Mouse (Mus musculus) granulocyte monocyte progenitor cell, adult 5-6 weeks (primary cell): ENCODE results near the gene Cd84. TPM values are rescaled to one million over a fixed set of nuclear protein-coding genes. Genes with fewer than 3 reads are reported as not detected.
A peak's percentile ranks its signal among the peaks of the same experiment; 100 is the strongest.

Source experiments
- ATAC-seq: replicated peaks from 2 replicates; pipeline ENCODE4 v1.8.0; 2016; ENCODE audit warnings: mild to moderate bottlenecking, moderate TSS enrichment, inconsistent platforms; ENCODE audit not compliant: poor library complexity, severe bottlenecking
- total RNA-seq, 2 experiments: library from RNA; stranded (forward) in 1 of 2; stranded (reverse) in 1 of 2; fragments of 200-712, 200-1000 nt in 1 of 2; fragments of >200 nt in 1 of 2; fragmentation: Nextera tagmentation in 1 of 2; gene quantifications; 2 replicates each; pipeline ENCODE4 v1.2.3; 2014 to 2017

Cd84 gene
- total RNA-seq, 2 experiments from 2014 or later = 27.8 to 65.1 TPM

DNA sequence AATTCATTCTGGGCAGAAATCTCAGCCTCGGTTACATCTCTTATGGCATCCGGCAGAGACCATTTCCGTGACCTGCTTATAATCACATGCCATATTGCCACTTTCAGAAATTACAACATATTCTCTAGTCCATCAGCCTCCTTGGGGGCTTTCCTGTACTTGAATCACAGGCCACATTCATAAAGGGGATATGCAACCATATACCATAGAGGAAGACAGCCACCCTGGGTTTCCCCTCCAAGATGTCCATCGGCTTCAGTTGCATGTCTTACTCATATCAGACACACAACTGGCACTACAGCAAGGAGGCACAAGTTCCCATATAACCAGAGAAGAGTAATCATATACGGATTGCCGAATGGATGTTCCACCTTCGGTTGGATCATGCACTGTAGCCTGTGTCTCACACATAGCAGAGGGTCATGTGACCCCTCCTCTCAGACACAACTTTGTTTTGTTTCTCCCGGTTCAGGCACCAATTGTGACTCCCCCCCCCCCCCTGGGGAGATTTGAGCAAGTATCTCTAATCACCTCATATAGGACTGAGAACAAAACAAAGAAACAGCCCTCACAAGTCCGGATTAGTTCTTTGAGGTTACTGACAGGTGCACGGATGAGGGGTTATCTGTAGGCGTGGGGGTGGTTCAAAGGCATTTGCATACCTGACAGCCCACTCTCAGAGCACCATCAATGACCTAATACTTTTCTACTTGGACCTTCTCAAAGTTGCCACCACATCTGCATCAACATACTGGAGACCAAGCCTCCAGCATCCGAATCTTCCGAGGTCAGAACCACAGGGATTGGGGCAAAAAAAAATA, 76.4 kb downstream of the Cd84 start:
- peak; percentile 66 for ATAC-seq

DNA sequence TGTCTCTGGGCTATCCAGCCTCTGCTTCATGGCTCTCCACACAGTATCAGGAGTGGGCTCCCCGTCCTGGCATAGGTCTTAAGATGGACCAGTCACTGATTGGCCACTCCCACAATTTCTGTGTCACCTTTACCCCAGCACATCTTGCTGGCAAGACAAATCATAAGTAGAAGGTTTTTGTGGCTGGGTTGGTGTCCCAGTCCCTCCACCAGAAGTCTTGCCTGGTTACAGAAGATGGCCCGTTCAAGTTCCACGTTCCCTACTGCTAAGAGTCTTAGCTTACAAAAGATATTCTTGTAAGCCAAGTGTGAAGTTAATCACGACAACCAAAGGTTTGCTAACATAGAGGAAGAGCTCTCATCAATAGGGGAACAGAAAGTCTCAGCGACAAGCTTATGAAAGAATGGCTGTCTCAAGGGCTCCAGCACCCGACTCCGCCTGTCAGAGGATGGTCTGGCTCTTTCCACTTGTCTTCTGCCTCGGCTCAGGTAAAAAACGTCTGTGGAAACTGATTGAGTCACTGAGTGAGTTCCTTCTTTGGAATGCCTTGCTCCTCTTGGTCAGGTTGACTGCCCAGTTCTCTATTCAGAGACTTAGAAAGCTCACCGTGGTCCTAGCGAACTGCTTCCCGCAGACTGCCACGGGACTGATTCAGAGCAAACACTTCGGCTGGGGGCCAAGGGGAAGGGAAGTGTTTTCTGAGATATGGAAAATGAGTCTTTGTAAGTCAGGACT, 78.0 kb downstream of the Cd84 start, which contains the start of gene Slamf6:
Gene Slamf6, plus strand, starts transcription at position 211 of the 735 bp plus-strand sequence.
- peak; percentile 87 for ATAC-seq

DNA sequence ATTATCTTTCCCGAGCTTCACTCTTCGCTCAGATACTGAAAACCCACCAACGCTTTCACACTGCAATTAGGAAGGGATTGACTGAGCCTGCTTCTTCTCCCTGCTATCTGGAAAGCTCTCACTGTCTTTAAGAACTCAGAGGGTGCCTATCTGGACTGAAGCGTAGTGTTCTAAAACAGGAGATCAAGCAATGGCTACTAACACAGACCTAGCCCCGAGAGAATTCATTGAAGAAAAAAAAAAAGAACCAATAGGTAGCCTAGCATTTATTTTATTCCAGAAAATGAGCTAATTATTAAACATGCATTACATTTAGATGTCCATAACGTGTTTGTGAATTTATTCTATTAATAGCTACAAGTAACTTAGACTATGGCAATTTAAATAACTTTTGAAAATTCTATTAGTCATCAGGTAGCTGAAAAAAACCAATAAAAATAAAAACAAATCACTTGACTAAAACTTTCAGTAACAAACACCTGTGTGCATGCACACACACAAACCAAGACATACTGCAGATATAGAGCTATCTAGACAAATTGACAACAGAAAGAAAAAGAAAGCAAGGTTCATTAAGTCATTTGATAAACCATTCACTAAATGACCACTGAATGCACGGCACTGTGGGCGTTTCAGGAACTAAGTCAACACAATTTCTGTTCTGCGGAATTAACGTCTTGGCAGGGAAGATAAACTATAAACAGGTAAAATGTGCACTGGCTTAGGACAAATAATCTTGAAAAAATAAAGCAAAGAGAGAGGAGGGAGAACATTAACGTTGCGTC, 78.8 kb downstream of the Cd84 start:
- no peak for ATAC-seq

DNA sequence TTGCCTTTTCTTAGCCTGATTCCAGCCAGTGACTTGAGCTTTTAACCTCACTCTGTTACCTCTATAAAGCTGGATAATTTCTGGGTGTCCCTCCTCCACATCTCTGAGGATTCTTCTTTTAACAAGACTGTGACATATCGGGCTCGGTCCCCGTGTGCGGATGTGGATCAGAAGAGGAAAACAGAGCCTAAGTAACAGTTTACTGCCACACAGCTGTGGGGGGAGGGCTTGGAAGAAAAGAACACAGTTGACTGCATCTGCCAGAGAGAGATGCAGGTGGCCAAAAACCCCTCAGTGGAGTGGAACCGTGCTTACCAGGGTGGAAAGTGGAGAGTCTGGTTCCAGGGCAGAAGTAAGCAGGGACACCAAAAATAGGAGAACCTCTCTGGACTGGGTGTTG, 79.7 kb downstream of the Cd84 start:
- ATAC-seq = no peak

DNA sequence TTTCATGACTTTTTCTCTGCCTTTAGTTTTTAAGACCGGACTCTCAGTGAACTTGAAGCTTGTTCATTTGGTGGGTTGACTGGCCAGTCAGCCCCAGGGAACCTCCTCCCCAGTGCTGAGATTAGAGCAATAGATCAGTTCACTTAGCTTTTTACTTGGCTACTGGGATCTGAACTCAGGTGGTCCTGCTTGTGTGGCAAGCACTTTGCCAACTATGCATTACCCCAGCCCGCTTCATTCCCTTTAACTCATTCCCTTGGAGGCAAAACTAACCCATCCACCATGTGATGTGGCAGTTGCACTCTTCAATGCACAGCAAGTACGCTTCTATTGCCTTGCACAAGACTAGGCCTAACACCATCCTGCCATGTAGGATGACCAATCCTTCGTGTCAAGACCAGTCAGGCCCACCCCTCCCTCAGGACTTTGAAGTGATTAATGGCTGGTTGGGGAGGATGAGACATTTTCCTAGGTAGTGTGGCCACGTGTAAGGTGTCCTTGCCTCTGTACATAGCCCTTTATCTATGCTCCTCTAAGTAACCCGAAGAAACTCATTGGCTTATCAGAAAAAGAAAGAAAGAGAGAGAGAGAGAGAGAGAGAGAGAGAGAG, 80.5 kb downstream of the Cd84 start:
- ATAC-seq = no peak

DNA sequence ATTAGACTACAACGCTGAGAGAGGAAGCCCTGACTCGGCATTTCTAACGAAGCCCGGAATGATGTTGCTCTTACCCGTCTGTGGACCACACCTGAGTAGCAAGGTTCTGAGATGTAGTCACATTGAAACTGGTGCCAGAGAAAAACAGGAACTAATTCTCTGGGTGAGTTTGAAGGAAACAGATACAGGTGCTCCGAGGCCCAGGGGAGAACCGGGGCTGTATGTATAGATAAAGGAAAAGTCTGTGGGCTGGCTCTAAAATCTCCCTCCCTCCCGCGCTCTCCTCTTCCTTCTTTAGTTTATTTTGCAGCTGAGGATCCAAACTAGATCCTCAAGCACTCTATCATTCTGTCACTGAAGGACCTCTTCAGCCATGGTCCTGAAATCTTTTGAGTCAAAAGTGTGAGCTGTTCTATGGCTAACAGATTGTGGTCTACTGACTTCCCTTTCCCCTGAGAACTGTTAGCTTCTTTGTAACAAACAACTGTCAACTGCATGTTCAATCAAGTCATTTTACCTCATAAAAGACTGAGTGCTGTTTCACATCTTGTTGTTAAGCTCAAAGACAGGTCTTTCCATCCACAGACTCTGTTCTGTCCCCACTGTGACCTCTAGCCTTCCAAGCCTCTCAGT, 81.6 kb downstream of the Cd84 start:
- peak; percentile 28 for ATAC-seq

DNA sequence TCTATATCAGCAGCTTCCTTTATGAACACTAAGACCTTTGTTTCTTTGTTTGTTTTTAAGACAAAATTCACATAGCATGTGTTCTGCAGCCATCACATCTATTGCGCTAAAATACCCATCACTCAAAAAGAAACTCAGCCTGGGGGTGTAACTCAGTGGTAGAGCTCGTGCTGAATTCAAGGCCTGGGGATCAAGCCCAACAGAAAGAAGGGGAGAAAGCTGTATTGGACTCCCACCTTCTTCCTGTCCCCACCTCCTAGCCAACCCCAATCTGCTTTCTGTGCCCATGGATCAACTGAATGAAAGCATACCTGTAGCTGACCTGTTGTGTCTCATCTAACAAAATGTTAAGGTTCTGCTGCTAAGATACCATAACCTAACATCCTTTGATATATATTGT, 82.1 kb downstream of the Cd84 start:
- ATAC-seq = no peak

DNA sequence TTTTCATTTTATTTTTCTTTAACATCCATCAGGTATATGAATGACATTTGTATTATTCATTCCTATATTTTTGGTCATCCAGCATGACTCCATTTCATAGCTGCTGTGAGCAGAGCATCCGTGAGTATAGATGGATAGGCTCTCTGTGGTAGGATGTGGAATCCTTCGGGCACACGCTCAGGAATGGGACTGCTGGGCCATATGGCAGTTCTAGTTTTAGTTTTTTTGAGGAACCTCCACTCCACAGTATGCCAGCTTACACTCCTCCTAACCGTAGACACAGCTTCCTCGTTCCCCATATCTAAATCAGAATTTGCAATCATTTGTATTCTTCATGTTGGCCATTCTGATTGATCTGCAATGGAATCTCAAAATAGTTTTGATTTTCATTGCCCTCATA, 83.3 kb downstream of the Cd84 start:
- ATAC-seq = no peak

DNA sequence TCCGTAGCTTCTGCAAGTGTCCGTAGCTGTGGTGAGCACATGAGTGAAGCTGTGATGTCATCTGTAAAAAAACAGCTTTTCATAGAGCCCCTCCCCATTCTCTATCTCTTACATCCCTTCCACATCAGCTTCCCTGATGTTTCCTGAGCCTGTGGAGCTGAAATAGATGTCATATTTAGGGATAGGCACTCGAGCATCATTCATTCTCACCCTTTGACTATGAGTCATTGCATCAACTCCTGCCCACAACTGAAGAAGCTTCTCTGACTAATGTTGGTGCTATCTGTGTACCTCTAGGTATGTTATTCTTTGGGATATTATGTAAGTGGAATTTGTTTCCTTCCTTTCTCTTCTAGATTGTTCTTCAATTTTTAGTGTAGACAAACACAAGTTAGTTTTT, 85.4 kb downstream of the Cd84 start:
- no peak for ATAC-seq

DNA sequence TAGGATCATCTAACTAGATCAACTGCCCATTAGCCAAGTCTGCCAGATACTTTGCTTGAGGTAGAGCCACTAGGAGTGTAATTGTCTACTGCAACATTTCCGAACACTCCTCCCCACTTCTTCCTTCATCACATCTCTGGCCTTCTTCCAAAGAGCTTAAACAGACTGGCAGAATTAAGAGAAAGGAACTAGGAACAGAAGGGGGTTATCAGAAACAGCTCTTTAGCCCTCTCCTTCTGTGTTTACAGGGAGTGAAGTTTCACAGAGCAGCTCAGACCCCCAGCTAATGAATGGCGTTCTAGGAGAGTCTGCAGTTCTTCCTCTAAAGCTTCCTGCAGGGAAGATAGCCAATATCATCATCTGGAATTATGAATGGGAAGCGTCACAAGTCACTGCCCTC, 94.4 kb downstream of the Cd84 start:
- no peak for ATAC-seq

DNA sequence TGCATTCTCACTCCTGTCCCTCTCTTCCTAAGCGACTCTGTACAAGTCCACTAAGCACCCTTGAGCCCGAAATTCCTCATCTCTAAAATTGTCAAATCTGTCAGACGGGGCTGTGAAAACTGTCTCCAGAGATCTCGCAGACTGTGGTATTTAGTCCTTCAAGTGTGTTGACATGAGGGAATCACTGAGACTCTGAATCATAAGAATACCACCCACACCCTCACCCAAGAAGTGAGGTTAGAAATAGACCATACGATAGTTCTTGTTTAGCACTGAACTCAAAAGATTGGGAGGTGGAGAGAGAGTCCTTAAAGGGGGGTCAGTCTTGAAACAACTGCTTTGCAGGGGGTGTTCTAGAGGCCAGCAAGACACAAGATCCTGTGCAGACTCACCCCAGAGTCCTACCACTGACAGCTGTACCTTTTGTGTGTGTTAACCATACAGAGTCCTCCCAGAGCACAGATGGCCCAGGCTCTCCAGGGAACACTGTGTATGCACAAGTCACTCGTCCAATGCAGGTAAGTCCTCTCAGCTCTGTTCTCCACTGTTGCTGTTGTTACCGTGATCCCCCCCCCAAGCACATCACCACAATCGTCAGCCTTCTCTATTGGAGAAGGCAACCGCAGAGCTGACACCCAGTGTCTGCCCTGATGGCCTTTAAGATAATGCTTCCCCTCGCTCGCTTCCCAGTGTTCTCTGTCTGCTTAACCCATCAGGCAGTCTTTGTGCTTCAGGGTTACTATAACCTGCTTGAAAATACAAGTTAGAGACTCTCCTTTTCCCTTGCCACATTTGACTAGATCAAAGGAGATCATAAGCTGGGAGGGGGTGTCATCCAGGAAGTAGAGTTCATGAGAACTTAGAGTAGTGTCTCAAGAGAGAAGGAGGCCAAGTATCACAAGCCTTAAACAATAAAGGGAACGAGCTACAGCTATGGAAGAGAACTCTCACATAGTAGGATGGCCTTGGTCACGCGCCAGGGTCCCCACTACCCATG, 99.8 kb downstream of the Cd84 start:
- ATAC-seq = no peak

Other genes starting within 250 kb of the Cd84 start
- gene Ly9, start 232.3 kb upstream of the Cd84 start, total RNA-seq (2014; fragmentation: Nextera tagmentation) = 19.8 and 22.0 TPM in 2 replicates
- 22.3 and 29.9 TPM in 2 replicates for gene Ly9, start 232.3 kb upstream of the Cd84 start, total RNA-seq (2017)
- 0.64 TPM in 1 of 2 replicates, not detected in the other for gene Slamf7, start 186.7 kb upstream of the Cd84 start, total RNA-seq (2014; fragmentation: Nextera tagmentation)
- 0.69 TPM in 1 of 2 replicates, not detected in the other for gene Slamf7, start 186.7 kb upstream of the Cd84 start, total RNA-seq (2017)
- 167 and 179 TPM in 2 replicates for gene Cd48, start 157.7 kb upstream of the Cd84 start, total RNA-seq (2014; fragmentation: Nextera tagmentation)
- 138 and 170 TPM in 2 replicates for gene Cd48, start 157.7 kb upstream of the Cd84 start, total RNA-seq (2017)
- not detected in 2 replicates for gene Slamf1, start 72.6 kb upstream of the Cd84 start, total RNA-seq (2014; fragmentation: Nextera tagmentation)
- 0.04 TPM in 1 of 2 replicates, not detected in the other for gene Slamf1, start 72.6 kb upstream of the Cd84 start, total RNA-seq (2017)
- 1.6 and 2.3 TPM in 2 replicates for gene Gm10521, start 56.0 kb downstream of the Cd84 start, total RNA-seq (2014; fragmentation: Nextera tagmentation)
- 1.3 and 1.9 TPM in 2 replicates for gene Gm10521, start 56.0 kb downstream of the Cd84 start, total RNA-seq (2017)
- 1.9 and 4.8 TPM in 2 replicates for gene Slamf6, start 77.8 kb downstream of the Cd84 start, total RNA-seq (2014; fragmentation: Nextera tagmentation)
- 1.4 and 4.7 TPM in 2 replicates for gene Slamf6, start 77.8 kb downstream of the Cd84 start, total RNA-seq (2017)
- 3.0 and 6.3 TPM in 2 replicates for gene Vangl2, start 188.7 kb downstream of the Cd84 start, total RNA-seq (2014; fragmentation: Nextera tagmentation)
- 1.5 and 2.5 TPM in 2 replicates for gene Vangl2, start 188.7 kb downstream of the Cd84 start, total RNA-seq (2017)
- not detected in 2 replicates for gene Nhlh1, start 217.9 kb downstream of the Cd84 start, total RNA-seq (2014; fragmentation: Nextera tagmentation)
- gene Nhlh1, start 217.9 kb downstream of the Cd84 start, total RNA-seq (2017) = not detected in 2 replicates
- gene Copa, start 242.8 kb downstream of the Cd84 start, total RNA-seq (2014; fragmentation: Nextera tagmentation) = 183 and 188 TPM in 2 replicates
- 175 and 184 TPM in 2 replicates for gene Copa, start 242.8 kb downstream of the Cd84 start, total RNA-seq (2017)
- gene Ncstn, start 243.1 kb downstream of the Cd84 start, total RNA-seq (2014; fragmentation: Nextera tagmentation) = 63.1 and 77.4 TPM in 2 replicates
- 29.3 and 38.9 TPM in 2 replicates for gene Ncstn, start 243.1 kb downstream of the Cd84 start, total RNA-seq (2017)